Mouse (Mus musculus) lung, adult 2 months (tissue): ENCODE measurements at regions not wholly inside any gene's neighbourhood (a gene's known extent, or its start where the extent isn't known, plus 50 kb on each side); places are given as distances from the start of the nearest gene placed in this dataset.
A peak's percentile ranks its signal among the peaks of the same experiment; 100 is the strongest.

Source experiments
- CTCF ChIP-seq: fragments of 200-500 bp; IDR thresholded peaks from 2 replicates; pipeline ENCODE4 v1.5.1; 2011; ENCODE audit warnings: mild to moderate bottlenecking, low read length, control low read depth; ENCODE audit not compliant: insufficient read depth
- POLR2A ChIP-seq: fragments of 200-500 bp; IDR thresholded peaks from 2 replicates; pipeline ENCODE4 v1.6.1; 2011; ENCODE audit warnings: low read depth, mild to moderate bottlenecking, control low read depth, low read length, borderline replicate concordance; ENCODE audit errors: extremely low read depth

DNA sequence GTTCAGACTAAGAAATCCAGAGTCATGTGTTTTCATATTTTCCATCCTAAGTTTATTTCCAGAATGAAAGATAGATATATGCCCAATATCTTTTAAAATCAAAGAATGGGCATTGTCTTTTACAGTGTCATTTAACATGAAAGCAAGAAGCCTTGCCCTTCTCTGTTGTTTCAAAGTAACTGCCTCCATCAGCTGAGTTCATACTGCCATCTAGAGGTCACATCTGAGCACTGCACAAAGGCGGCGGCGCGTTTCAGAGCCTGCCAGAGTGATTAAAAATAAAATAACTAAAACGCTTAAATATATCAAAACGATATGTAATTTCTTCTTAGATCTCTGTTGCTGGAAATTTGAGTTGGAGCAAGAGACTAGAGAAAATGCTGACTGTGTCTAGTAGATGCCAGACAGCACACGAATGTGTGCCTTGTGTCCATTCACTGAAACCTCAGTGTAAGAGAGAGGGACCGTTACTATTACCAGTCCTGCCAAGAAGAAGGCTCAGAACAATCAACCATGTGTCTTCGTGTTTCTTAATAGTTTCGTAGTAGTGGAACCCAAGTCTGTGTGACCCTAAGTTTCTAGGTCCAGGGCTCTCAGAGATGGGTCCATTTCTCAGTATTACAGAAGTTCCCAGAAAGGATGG, 123.0 kb upstream of the Daam1 start:
- TF ChIP-seq CTCF = peak; percentile 76
- TF ChIP-seq POLR2A = no peak
